Mouse (Mus musculus) spleen, adult 2 months (tissue): ENCODE results near the gene Zfp935. TPM values are rescaled to one million over a fixed set of nuclear protein-coding genes. Genes with fewer than 3 reads are reported as not detected.

ENCODE experiments used
- polyA plus RNA-seq: library from polyadenylated mRNA; depleted of rRNA; stranded (reverse); fragments of >200 nt; gene quantifications from 2 replicates; pipeline ENCODE4 v1.2.3, GENCODE M21; 2012; rRNA removed

The Zfp935 gene
- polyA plus RNA-seq, 1 experiment = not detected

Other genes with a start within 250 kb of the Zfp935 start
- gene Gm3604, start 175.3 kb downstream of the Zfp935 start, polyA plus RNA-seq = 0.05 and 0.27 TPM in 2 replicates
- gene Gm49359, start 91.7 kb downstream of the Zfp935 start, polyA plus RNA-seq = 0.36 and 1.0 TPM in 2 replicates
- gene Zfp934, start 12.7 kb upstream of the Zfp935 start, polyA plus RNA-seq = 0.77 and 1.0 TPM in 2 replicates
- gene 6720489N17Rik, start 65.7 kb upstream of the Zfp935 start, polyA plus RNA-seq = 0.15 and 0.26 TPM in 2 replicates
- gene Platr25, start 202.2 kb upstream of the Zfp935 start, polyA plus RNA-seq = 0.86 and 0.95 TPM in 2 replicates
- 0.59 and 0.98 TPM in 2 replicates for gene Gm5141, start 227.3 kb upstream of the Zfp935 start, polyA plus RNA-seq